31 mouse cellular contexts compared by ENCODE assay signal in genomic region chr6:17998497-17998896, GRCm38 (mm10). TPM values are rescaled to one million over a fixed set of nuclear protein-coding genes. Genes with fewer than 3 reads are reported as not detected.
DNase-seq lines count a peak whose midpoint lies in the region; ATAC-seq and TF ChIP-seq lines count a peak whose summit lies in the region.
"Had no signal": no experiment of that assay in that cellular context is flagged by ENCODE, and none has a peak within 500 bp of the region (broad histone marks: within the 10 kb centered on the region; RNA-seq: fewer than 3 reads in every experiment).

No protein-coding gene starts in this region.

- H3K4me1 ChIP-seq in lung, embryonic 14.5 days (ENCODE audit: insufficient read depth) = no peaks in the 10 kb centered on the region
- H3K4me1 ChIP-seq in limb, embryonic 10.5 days = peaks cover 4% of the 10 kb centered on the region
- no peaks in the 10 kb centered on the region for H3K4me1 ChIP-seq in hindbrain, postnatal 0 days (ENCODE audit: insufficient read depth, low read length)
- H3K4me1 ChIP-seq: embryonic facial prominence, embryonic 13.5 days; heart, embryonic 15.5 days; hindbrain, embryonic 13.5 days had no signal

- H3K36me3 ChIP-seq in lung, embryonic 14.5 days (ENCODE audit: insufficient read depth) = 0 out of 2 replicates have a peak, but pooled peaks cover 3% of the 10 kb centered on the region
- H3K36me3 ChIP-seq in limb, embryonic 10.5 days = no peaks in the 10 kb centered on the region
- H3K36me3 ChIP-seq in hindbrain, postnatal 0 days (ENCODE audit: insufficient read depth, low read length) = no peaks in the 10 kb centered on the region
- H3K36me3 ChIP-seq: embryonic facial prominence, embryonic 13.5 days; heart, embryonic 12.5 days; heart, embryonic 15.5 days; hindbrain, embryonic 10.5 days; hindbrain, embryonic 13.5 days had no signal

- intact Hi-C loops in left cerebral cortex, postnatal 36 days (cut with DNase I) = no loop called here

- no peak overlapping the region for H3K9ac ChIP-seq in lung, embryonic 14.5 days
- no peak overlapping the region for H3K9ac ChIP-seq in hindbrain, postnatal 0 days (replicated peaks; ENCODE audit: low read length)
- H3K9ac ChIP-seq: embryonic facial prominence, embryonic 13.5 days; forebrain, postnatal 0 days; heart, embryonic 12.5 days; heart, embryonic 15.5 days; hindbrain, embryonic 13.5 days had no signal

- WGBS in lung, embryonic 14.5 days = 38% methylated on average over 4 of the region's 4 CpGs
- 19% methylated on average over 4 of the region's 4 CpGs for WGBS in limb, embryonic 10.5 days
- WGBS in hindbrain, postnatal 0 days = 68% methylated on average over 4 of the region's 4 CpGs

- H3K27ac ChIP-seq in lung, embryonic 14.5 days (ENCODE audit: low read depth) = no peak overlapping the region
- H3K27ac ChIP-seq in limb, embryonic 10.5 days = no peak overlapping the region
- H3K27ac ChIP-seq in hindbrain, postnatal 0 days = no peak overlapping the region
- H3K27ac ChIP-seq: embryonic facial prominence, embryonic 13.5 days; gastrocnemius, adult 2 months; heart, embryonic 15.5 days; hindbrain, embryonic 10.5 days; hindbrain, embryonic 13.5 days had no signal

- no peaks in the 10 kb centered on the region for H3K9me3 ChIP-seq in lung, embryonic 14.5 days (ENCODE audit: low read depth, low read length)
- H3K9me3 ChIP-seq in limb, embryonic 10.5 days (replicated peaks) = no peaks in the 10 kb centered on the region
- no peaks in the 10 kb centered on the region for H3K9me3 ChIP-seq in hindbrain, postnatal 0 days (ENCODE audit: low read length)
- H3K9me3 ChIP-seq: embryonic facial prominence, embryonic 13.5 days; heart, embryonic 12.5 days; heart, embryonic 15.5 days; hindbrain, embryonic 10.5 days; hindbrain, embryonic 13.5 days had no signal

- H3K4me2 ChIP-seq in lung, embryonic 14.5 days = no peak overlapping the region
- no peak overlapping the region for H3K4me2 ChIP-seq in hindbrain, postnatal 0 days (ENCODE audit: low read depth, low read length)
- H3K4me2 ChIP-seq: embryonic facial prominence, embryonic 13.5 days; heart, embryonic 12.5 days; heart, embryonic 15.5 days; hindbrain, embryonic 13.5 days had no signal

- no peaks in the 10 kb centered on the region for H3K27me3 ChIP-seq in lung, embryonic 14.5 days (ENCODE audit: insufficient read depth, low read length)
- no peaks in the 10 kb centered on the region for H3K27me3 ChIP-seq in limb, embryonic 10.5 days (ENCODE audit: low read depth, poor library complexity, severe bottlenecking)
- no peaks in the 10 kb centered on the region for H3K27me3 ChIP-seq in hindbrain, postnatal 0 days (ENCODE audit: insufficient read depth, low read length)
- H3K27me3 ChIP-seq: embryonic facial prominence, embryonic 13.5 days; heart, embryonic 12.5 days; heart, embryonic 15.5 days; hindbrain, embryonic 13.5 days had no signal

- DNase-seq in lung, embryonic 14.5 days = peak; percentile 16
- no peak for DNase-seq in lung, postnatal 10 days
- DNase-seq in embryo, embryonic 11 days = peak; percentile 27
- peak; percentile 31 for DNase-seq in limb, embryonic 10.5 days (ENCODE audit: low spot score)
- no peak for DNase-seq in left cerebral cortex, postnatal 36 days (ENCODE audit: low spot score in 2 of 2)
- DNase-seq in hindbrain, postnatal 0 days (ENCODE audit: low spot score) = no peak
- DNase-seq: adrenal gland, adult 2 months; adrenal gland, postnatal 14 days; cerebellum, adult 11 months; cerebellum, adult 2 months; cerebellum, adult 9-11 months; cerebellum, postnatal 25 days; forebrain, postnatal 0 days; gastrocnemius, adult 2 months; gastrocnemius, postnatal 14 days; heart, adult 11 months; heart, postnatal 10 days; heart, postnatal 36 days had no signal

- ATAC-seq in lung, embryonic 14.5 days (ENCODE audit: insufficient read depth) = peak; percentile 52
- no peak for ATAC-seq in hindbrain, postnatal 0 days
- ATAC-seq: CD4-positive, CD25-positive, alpha-beta regulatory T cell, adult 4 months; forebrain, embryonic 14.5 days; forebrain, postnatal 0 days; hindbrain, embryonic 16.5 days; inflammation-experienced regulatory T-cells, adult 6 months; intestine, embryonic 16.5 days had no signal

- no peak for TF ChIP-seq CTCF in lung, embryonic 14.5 days (IDR thresholded peaks at IDR 0.05; ENCODE audit: low read depth)
- no peak for TF ChIP-seq CTCF in hindbrain, postnatal 0 days (IDR thresholded peaks at IDR 0.05; ENCODE audit: low read depth)

- no peak overlapping the region for H3K4me3 ChIP-seq in lung, embryonic 14.5 days (ENCODE audit: low read depth, low read length)
- no peak overlapping the region for H3K4me3 ChIP-seq in limb, embryonic 10.5 days
- H3K4me3 ChIP-seq in hindbrain, postnatal 0 days (ENCODE audit: low read length) = no peak overlapping the region
- H3K4me3 ChIP-seq: embryonic facial prominence, embryonic 13.5 days; erythroblast, embryonic 14.5 days; gastrocnemius, adult 2 months; heart, embryonic 12.5 days; heart, embryonic 15.5 days; hindbrain, embryonic 10.5 days; hindbrain, embryonic 13.5 days had no signal

RNA-seq across cellular contexts. Expression of gene Wnt2, which starts 31.9 kb away (rescaled TPM):
- polyA plus RNA-seq in lung, embryonic 14.5 days (2014; fragmentation: Nextera tagmentation; extraction: Ambion mirVana) = 87.5 and 89.0 TPM in 2 replicates
- 3.9 and 9.1 TPM in 2 replicates for polyA plus RNA-seq in limb, embryonic 10.5 days (2016; fragmentation: Nextera tagmentation; extraction: Ambion mirVana)
- 1 to 10 TPM; 5.4 to 7.0 TPM for total RNA-seq in left cerebral cortex, postnatal 36 days (2021)
- 1.2 TPM in 1 of 2 replicates, not detected in the other for total RNA-seq in hindbrain, postnatal 0 days (2014; rRNA removed)
- 0.33 TPM in 2 replicates for polyA plus RNA-seq in hindbrain, postnatal 0 days (2015; fragmentation: Nextera tagmentation; extraction: Ambion mirVana)
- total RNA-seq: common myeloid progenitor, adult 5-6 weeks; MEL had no signal
- polyA plus RNA-seq: CD4-positive, CD25-positive, alpha-beta regulatory T cell, adult 4 months; cerebellum, adult 2 months; erythroblast, embryonic 14.5 days; forebrain, embryonic 14.5 days; inflammation-experienced regulatory T-cells, adult 6 months had no signal

Comparison
In these comparisons a context has a peak if more than half of its experiments do, and no peak if none do; other contexts are left out.
1. DNase-seq: peak in lung, embryonic 14.5 days (single experiment), embryo, embryonic 11 days (single experiment) and limb, embryonic 10.5 days (single experiment); none in lung, postnatal 10 days (single experiment), left cerebral cortex, postnatal 36 days (0 of 2) and hindbrain, postnatal 0 days (single experiment).